Mouse (Mus musculus) MEL (cell line): ENCODE results near the gene Cdk13.
A peak's percentile ranks its signal among the peaks of the same experiment; 100 is the strongest.

ENCODE experiments used
- CHD1 ChIP-seq: IDR thresholded peaks from 2 replicates; pipeline ENCODE4 v1.6.1; 2012; ENCODE audit warnings: low read depth, mild to moderate bottlenecking, inconsistent platforms, low read length, improper control_type of control experiment
- CTCF ChIP-seq, 3 experiments: IDR thresholded peaks in 2 of 3; conservative IDR thresholded peaks in 1 of 3; 2 replicates each; pipeline ENCODE4 v1.5.1; 2011 to 2012; ENCODE audit warnings: low read length in 3 of 3, low read depth in 2 of 3, mild to moderate bottlenecking in 2 of 3, improper control_type of control experiment in 1 of 3, inconsistent platforms in 1 of 3, mixed read lengths in 1 of 3, moderate library complexity in 1 of 3; ENCODE audit not compliant: control insufficient read depth in 1 of 3, insufficient read depth in 1 of 3, poor library complexity in 1 of 3, severe bottlenecking in 1 of 3
- EP300 ChIP-seq, 2 experiments: IDR thresholded peaks; 2 replicates each; pipeline ENCODE4 v1.6.1; 2011; ENCODE audit warnings: improper control_type of control experiment in 2 of 2, low read length in 2 of 2, low read depth in 1 of 2, mild to moderate bottlenecking in 1 of 2
- GATA1 ChIP-seq: IDR thresholded peaks from 2 replicates; pipeline ENCODE4 v1.6.1; 2011; ENCODE audit warnings: low read depth, low read length, improper control_type of control experiment
- MAFK ChIP-seq: IDR thresholded peaks from 2 replicates; pipeline ENCODE4 v1.6.1; 2011; ENCODE audit warnings: low read depth, mild to moderate bottlenecking, low read length, improper control_type of control experiment, borderline replicate concordance
- MXI1 ChIP-seq: IDR thresholded peaks from 2 replicates; pipeline ENCODE4 v1.6.1; 2011; ENCODE audit warnings: mild to moderate bottlenecking, low read depth, low read length, improper control_type of control experiment
- POLR2A ChIP-seq, 2 experiments: IDR thresholded peaks; 2 replicates each; pipeline ENCODE4 v1.6.1; 2011 to 2012; ENCODE audit warnings: low read length in 2 of 2, mild to moderate bottlenecking in 2 of 2, control low read depth in 1 of 2, improper control_type of control experiment in 1 of 2, low read depth in 1 of 2, moderate library complexity in 1 of 2; ENCODE audit not compliant: control insufficient read depth in 1 of 2, insufficient read depth in 1 of 2, poor library complexity in 1 of 2
- POLR2AphosphoS2 ChIP-seq: IDR thresholded peaks from 2 replicates; pipeline ENCODE4 v1.6.1; 2011; ENCODE audit warnings: low read length, improper control_type of control experiment
- TAL1 ChIP-seq: IDR thresholded peaks from 2 replicates; pipeline ENCODE4 v1.6.1; 2012; ENCODE audit warnings: mild to moderate bottlenecking, inconsistent platforms, low read length, moderate library complexity, mixed read lengths
- UBTF ChIP-seq: IDR thresholded peaks from 2 replicates; pipeline ENCODE4 v1.6.1; 2012; ENCODE audit warnings: low read depth, mild to moderate bottlenecking, inconsistent platforms, low read length, improper control_type of control experiment, moderate library complexity, borderline replicate concordance; ENCODE audit not compliant: insufficient read depth
- USF1 ChIP-seq: IDR thresholded peaks from 2 replicates; pipeline ENCODE4 v1.6.1; 2014; ENCODE audit warnings: low read depth, mild to moderate bottlenecking, inconsistent platforms, low read length, improper control_type of control experiment, moderate library complexity
- ZNF384 ChIP-seq: IDR thresholded peaks from 2 replicates; pipeline ENCODE4 v1.6.1; 2012; ENCODE audit warnings: low read depth, mild to moderate bottlenecking, inconsistent platforms, low read length, improper control_type of control experiment

- TF ChIP-seq MXI1 (no peak), CTCF (IDR thresholded peaks at IDR 0.05 in 2 of 3, conservative IDR thresholded peaks at IDR 0.05 in 1 of 3; ENCODE audit: control insufficient read depth in 1 of 3, insufficient read depth in 1 of 3, low read depth in 2 of 3, low read length in 3 of 3, poor library complexity in 1 of 3, severe bottlenecking in 1 of 3) (no peak), GATA1 (peak; percentile 44; the same call in 1 of the 2 replicates), MAFK (no peak; the same call in 1 of the 2 replicates), POLR2AphosphoS2 (no peak), CHD1 (no peak), USF1 (no peak), POLR2A (IDR thresholded peaks at IDR 0.05; ENCODE audit: control insufficient read depth in 1 of 2, insufficient read depth in 1 of 2, low read depth in 1 of 2, low read length in 2 of 2, poor library complexity in 1 of 2) (no peak), ZNF384 (no peak), EP300 (IDR thresholded peaks at IDR 0.05; ENCODE audit: low read depth in 1 of 2, low read length in 2 of 2) (peak; percentile 51 to 52; a peak in 3 of 4 replicates), UBTF (no peak), TAL1 (no peak)
Observed at GRCm38 (mm10) chr13:17701322-17701721, 103.6 kb downstream of the Cdk13 start.
